Mouse (Mus musculus): ENCODE data around the gene Hhex.

Gene Hhex

GRCm38 (mm10) chr19:37449246-37449645 lies 14.6 kb downstream of the Hhex start:
- DNase-seq (ENCODE audit: low spot score in 2 of 2): no peak

- DNase-seq (ENCODE audit: low spot score in 2 of 2): no peak
These were observed 20.9 kb downstream of the Hhex start for GRCm38 (mm10) chr19:37455528-37455927.

DNA sequence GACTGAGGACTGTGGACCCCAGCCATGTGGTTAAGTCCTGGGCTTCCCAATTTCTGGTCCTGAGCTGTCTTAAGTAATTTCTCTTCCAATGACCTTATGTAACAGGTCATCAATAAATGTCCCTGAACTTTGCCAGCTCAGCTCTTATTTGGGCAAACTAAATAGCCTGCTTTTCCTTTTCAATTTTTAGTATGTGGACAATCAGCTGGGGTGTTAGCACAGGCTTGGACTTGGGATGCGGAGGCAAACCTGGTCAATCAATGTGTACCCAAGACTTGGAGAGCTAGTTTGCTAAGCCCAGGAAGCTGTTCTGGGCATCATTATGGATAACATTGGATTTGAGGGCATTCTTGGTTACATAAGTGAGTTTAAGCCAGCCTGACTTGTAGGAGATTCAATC lies 21.4 kb downstream of the Hhex start:
- no peak for DNase-seq (ENCODE audit: low spot score in 2 of 2)

DNA sequence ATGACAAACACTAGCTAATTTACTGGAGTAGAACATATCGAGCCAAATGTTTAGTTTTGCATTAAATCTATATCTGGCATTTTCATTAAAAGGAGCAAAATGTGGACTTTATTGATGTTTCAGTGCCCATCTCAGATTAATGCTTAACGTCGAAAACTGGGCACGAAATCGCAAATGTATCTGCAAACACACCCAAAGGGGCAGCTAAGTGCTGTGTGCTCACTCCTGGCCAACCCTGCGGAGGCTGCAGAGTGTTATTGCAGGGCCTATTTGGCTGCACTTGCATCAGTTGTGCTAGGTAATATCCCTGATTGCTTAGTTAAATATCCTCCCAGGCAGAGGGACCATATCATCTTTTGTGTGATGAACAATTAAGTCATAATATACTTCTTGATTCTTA lies 23.4 kb downstream of the Hhex start:
- no peak for DNase-seq (ENCODE audit: low spot score in 2 of 2)

GRCm38 (mm10) chr19:37466403-37466802 lies 31.8 kb downstream of the Hhex start:
- DNase-seq (ENCODE audit: low spot score in 2 of 2): no peak

DNA sequence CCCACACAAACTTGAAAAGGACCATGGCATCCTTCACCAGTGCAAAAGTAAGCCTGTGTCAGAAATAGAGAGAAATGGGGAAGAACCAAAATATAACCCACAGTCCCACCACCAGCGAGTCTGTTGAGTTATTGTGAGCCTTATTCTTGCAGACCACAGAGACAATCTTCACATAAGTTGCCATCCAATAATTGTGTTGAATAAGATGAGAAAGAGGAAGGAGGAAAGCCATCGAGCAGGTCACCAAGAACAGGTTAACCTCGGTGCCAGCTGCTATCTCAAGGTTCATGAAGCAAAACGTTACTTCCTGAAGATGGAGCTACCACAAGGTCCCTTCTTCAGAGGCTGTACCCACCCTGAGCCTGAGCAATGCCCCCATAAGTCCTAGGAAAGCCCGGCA lies 32.4 kb downstream of the Hhex start:
- DNase-seq (ENCODE audit: low spot score in 2 of 2): no peak

DNA sequence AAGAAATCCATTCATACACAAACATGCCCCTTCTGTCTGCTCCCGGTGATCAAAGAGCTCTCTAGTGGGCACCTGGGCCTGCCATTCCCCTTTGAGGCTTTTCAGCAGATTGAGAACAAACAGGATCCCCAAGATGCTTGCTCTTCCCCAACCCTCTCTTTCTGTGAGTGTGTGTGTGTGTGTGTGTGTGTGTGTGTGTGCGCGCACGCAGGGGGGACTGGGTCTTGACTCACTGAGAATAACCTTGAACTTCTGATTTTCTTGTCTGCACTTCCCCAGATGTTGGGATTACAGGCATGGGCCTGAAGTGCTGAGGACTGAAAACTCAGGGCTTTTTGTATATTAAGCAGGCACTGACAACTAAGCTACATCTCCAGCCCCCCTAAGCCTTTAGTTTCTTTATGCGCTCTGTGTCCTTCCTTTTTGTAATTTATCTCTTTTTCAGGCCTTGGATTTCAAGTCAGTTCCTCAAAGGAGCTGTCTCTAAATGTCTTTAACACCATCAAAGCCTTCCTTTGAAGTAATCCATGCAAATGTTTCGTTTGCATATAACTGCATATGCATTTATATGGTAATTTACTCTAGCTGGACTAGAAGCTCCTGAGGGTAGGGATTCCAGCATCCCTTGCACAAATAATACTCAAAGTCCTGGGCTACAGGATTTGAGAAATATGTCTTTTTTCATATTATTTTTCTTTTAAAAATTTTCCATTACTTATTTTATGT lies 34.4 kb downstream of the Hhex start:
- DNase-seq (ENCODE audit: low spot score in 2 of 2): no peak

DNA sequence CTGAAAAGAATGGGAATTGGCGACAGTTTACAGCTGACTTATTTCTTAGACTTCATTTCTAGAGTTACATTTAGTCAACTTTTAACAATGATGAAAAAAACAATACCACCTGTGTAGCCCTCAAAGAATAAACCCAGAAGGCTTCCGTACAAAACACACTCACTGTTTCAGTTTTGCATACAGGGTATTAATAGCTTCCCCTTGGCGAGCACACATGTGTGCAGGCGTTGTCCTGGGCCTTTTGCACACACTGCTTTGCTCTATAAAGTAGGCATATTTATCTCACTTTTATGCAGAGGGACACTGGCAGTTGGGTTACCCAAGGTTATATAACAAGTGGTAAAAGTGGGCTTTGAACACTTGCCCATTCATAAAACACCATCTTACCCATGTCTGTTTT lies 37.1 kb downstream of the Hhex start:
- DNase-seq (ENCODE audit: low spot score in 2 of 2): no peak

GRCm38 (mm10) chr19:37472589-37472988 lies 38.0 kb downstream of the Hhex start:
- no peak for DNase-seq (ENCODE audit: low spot score in 2 of 2)

GRCm38 (mm10) chr19:37481704-37482103 lies 47.1 kb downstream of the Hhex start:
- no peak for DNase-seq (ENCODE audit: low spot score in 2 of 2)

- no peak for DNase-seq (ENCODE audit: low spot score in 2 of 2)
These were observed 48.1 kb downstream of the Hhex start for GRCm38 (mm10) chr19:37482556-37483187.

- no peak for DNase-seq (ENCODE audit: low spot score in 2 of 2)
These were observed 50.2 kb downstream of the Hhex start for GRCm38 (mm10) chr19:37484787-37485186.

DNA sequence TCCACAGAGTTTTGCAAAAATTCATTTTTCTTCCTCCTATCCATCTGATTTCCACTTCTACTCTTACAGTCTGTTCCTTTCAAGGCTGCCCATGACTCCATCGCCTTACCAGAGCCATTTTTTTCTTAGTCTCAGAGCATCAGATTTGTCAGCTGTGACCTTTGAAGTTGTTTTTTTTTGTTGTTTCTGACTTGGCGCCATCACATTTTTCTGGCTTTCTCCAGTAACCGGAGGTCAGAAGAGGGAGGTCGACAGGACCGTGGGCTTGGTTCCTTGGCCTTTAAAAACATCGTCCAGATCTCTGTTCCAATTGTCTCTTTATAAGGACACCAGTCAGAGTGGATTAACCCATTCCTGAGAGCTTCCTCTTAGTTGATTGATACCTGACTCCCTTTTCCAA lies 52.2 kb downstream of the Hhex start:
- DNase-seq (ENCODE audit: low spot score in 2 of 2): no peak

- DNase-seq (ENCODE audit: low spot score in 2 of 2): no peak
These were observed 53.3 kb downstream of the Hhex start for GRCm38 (mm10) chr19:37487811-37488475.

DNA sequence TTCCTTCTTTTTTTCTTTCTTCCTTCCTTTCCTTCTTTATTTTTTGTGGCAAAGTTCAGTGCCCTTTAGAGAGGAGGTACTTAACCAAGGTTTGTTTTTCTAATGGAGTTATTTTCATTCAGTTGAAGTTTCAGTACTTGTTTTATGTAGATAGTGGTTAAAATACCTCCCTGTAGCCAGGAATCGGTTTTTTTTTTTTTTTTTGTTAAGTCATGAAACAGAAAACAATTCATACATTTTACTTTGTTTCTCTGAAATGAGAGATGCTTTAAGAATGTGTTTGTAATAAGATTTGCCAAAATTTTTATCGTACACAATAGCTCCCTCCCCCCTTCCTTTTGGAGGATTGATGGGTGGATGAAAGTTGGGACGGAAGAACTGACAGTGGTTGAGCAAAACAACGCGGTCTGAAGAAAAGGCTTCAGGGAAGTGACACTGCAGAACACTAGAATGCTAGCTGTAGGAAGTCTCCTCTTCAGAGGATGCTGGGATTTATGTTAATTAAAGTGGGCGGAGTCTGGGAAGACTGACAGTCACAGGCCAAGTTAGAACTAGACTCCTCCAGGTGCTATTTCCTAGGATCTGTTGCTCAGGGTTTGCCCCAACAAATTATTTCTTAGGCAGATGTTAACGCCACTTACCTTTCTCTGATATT lies 54.1 kb downstream of the Hhex start:
- no peak for DNase-seq (ENCODE audit: low spot score in 2 of 2)

Data from frontal cortex, postnatal 25 days (tissue).